Mouse (Mus musculus): ENCODE measurements around the gene Cbln1. TPM values are rescaled to one million over a fixed set of nuclear protein-coding genes. Genes with fewer than 3 reads are reported as not detected.

Gene Cbln1
- polyA plus RNA-seq, 1 experiment from 2014 or later: not detected

- H3K36me3 ChIP-seq: no peaks in the 10 kb centered on the region
- H3K4me3 ChIP-seq (replicated peaks): no peak overlapping the region
- no peak overlapping the region for H3K4me2 ChIP-seq
- no peak overlapping the region for H3K9ac ChIP-seq
- peaks cover 41% of the 10 kb centered on the region for H3K27me3 ChIP-seq
- no peak overlapping the region for H3K27ac ChIP-seq
- no peak for ATAC-seq (replicated peaks; ENCODE audit: low FRiP score)
- H3K9me3 ChIP-seq (replicated peaks): no peaks in the 10 kb centered on the region
- H3K4me1 ChIP-seq: no peaks in the 10 kb centered on the region
- WGBS: 74% methylated on average over 1 of the region's 1 CpGs
Observed at GRCm38 (mm10) chr8:87481396-87481795, 9.0 kb upstream of the Cbln1 start.

- WGBS: 67% methylated on average over 3 of the region's 3 CpGs
- Histone ChIP-seq H3K27ac (no peak overlapping the region), H3K4me3 (replicated peaks) (no peak overlapping the region), H3K4me2 (no peak overlapping the region), H3K36me3 (no peaks in the 10 kb centered on the region), H3K27me3 (peaks cover 69% of the 10 kb centered on the region), H3K9ac (no peak overlapping the region), H3K4me1 (peaks cover 4% of the 10 kb centered on the region), H3K9me3 (replicated peaks) (no peaks in the 10 kb centered on the region)
- ATAC-seq (replicated peaks; ENCODE audit: low FRiP score): no peak
Observed at GRCm38 (mm10) chr8:87478221-87478620, 5.8 kb upstream of the Cbln1 start.

- peaks cover 78% of the 10 kb centered on the region for H3K27me3 ChIP-seq
- H3K4me2 ChIP-seq: no peak overlapping the region
- no peak overlapping the region for H3K9ac ChIP-seq
- no peak overlapping the region for H3K4me3 ChIP-seq (replicated peaks)
- peaks cover 13% of the 10 kb centered on the region for H3K4me1 ChIP-seq
- no peak overlapping the region for H3K27ac ChIP-seq
- no peaks in the 10 kb centered on the region for H3K36me3 ChIP-seq
- WGBS: 57% methylated on average over 3 of the region's 3 CpGs
- no peak for ATAC-seq (replicated peaks; ENCODE audit: low FRiP score)
- H3K9me3 ChIP-seq (replicated peaks): no peaks in the 10 kb centered on the region
Observed at GRCm38 (mm10) chr8:87477102-87477645, 4.8 kb upstream of the Cbln1 start.

GRCm38 (mm10) chr8:87475551-87475950, 3.1 kb upstream of the Cbln1 start:
- WGBS: 55% methylated on average over 3 of the region's 3 CpGs
- H3K27ac ChIP-seq: no peak overlapping the region
- peaks cover 85% of the 10 kb centered on the region for H3K27me3 ChIP-seq

GRCm38 (mm10) chr8:87474379-87474778, 2.0 kb upstream of the Cbln1 start:
- no peak overlapping the region for H3K4me3 ChIP-seq (replicated peaks)
- WGBS: 64% methylated on average over 8 of the region's 8 CpGs
- ATAC-seq (replicated peaks; ENCODE audit: low FRiP score): no peak
- peaks cover 38% of the 10 kb centered on the region for H3K4me1 ChIP-seq
- no peak overlapping the region for H3K27ac ChIP-seq
- peaks cover 85% of the 10 kb centered on the region for H3K27me3 ChIP-seq
- no peaks in the 10 kb centered on the region for H3K9me3 ChIP-seq (replicated peaks)
- no peak overlapping the region for H3K9ac ChIP-seq
- H3K4me2 ChIP-seq: no peak overlapping the region
- H3K36me3 ChIP-seq: no peaks in the 10 kb centered on the region

More at GRCm38 (mm10) chr8:87475551-87475950, 3.1 kb upstream of the Cbln1 start:
- no peaks in the 10 kb centered on the region for H3K36me3 ChIP-seq
- H3K9ac ChIP-seq: no peak overlapping the region
- ATAC-seq (replicated peaks; ENCODE audit: low FRiP score): no peak
- no peaks in the 10 kb centered on the region for H3K9me3 ChIP-seq (replicated peaks)
- H3K4me3 ChIP-seq (replicated peaks): no peak overlapping the region
- no peak overlapping the region for H3K4me2 ChIP-seq
- H3K4me1 ChIP-seq: peaks cover 26% of the 10 kb centered on the region

GRCm38 (mm10) chr8:87473940-87474339, 1.5 kb upstream of the Cbln1 start:
- Histone ChIP-seq H3K27me3 (peaks cover 89% of the 10 kb centered on the region), H3K27ac (no peak overlapping the region), H3K4me1 (peaks cover 43% of the 10 kb centered on the region), H3K36me3 (no peaks in the 10 kb centered on the region), H3K9me3 (replicated peaks) (no peaks in the 10 kb centered on the region), H3K4me3 (replicated peaks) (0 out of 2 replicates have a peak overlapping the region, but pooled peaks have one; percentile 55), H3K4me2 (0 out of 2 replicates have a peak overlapping the region, but pooled peaks have one; percentile 95), H3K9ac (no peak overlapping the region)
- 24% methylated on average over 2 of the region's 2 CpGs for WGBS
- ATAC-seq (replicated peaks; ENCODE audit: low FRiP score): no peak

- Histone ChIP-seq H3K9me3 (replicated peaks) (no peaks in the 10 kb centered on the region), H3K27ac (no peak overlapping the region), H3K27me3 (peaks cover 90% of the 10 kb centered on the region), H3K4me2 (peak overlapping the region; percentile 95), H3K9ac (no peak overlapping the region), H3K4me3 (replicated peaks) (peak overlapping the region; percentile 55), H3K4me1 (peaks cover 49% of the 10 kb centered on the region), H3K36me3 (no peaks in the 10 kb centered on the region)
- WGBS: under 1% methylated on average over 30 of the region's 30 CpGs
- no peak for ATAC-seq (replicated peaks; ENCODE audit: low FRiP score)
Observed at GRCm38 (mm10) chr8:87473314-87473713, 905 bp upstream of the Cbln1 start.

- ATAC-seq (replicated peaks; ENCODE audit: low FRiP score): peak; percentile 43
- peak overlapping the region; percentile 95 for H3K4me2 ChIP-seq
- WGBS: under 1% methylated on average over 28 of the region's 36 CpGs
- peaks cover 50% of the 10 kb centered on the region for H3K4me1 ChIP-seq
- no peak overlapping the region for H3K27ac ChIP-seq
- H3K4me3 ChIP-seq (replicated peaks): peak overlapping the region; percentile 55
- no peaks in the 10 kb centered on the region for H3K36me3 ChIP-seq
- no peaks in the 10 kb centered on the region for H3K9me3 ChIP-seq (replicated peaks)
- peaks cover 95% of the 10 kb centered on the region for H3K27me3 ChIP-seq
- H3K9ac ChIP-seq: no peak overlapping the region; the same call in 1 of the 2 replicates
Observed at GRCm38 (mm10) chr8:87471603-87472270, 672 bp downstream of the Cbln1 start.

DNA sequence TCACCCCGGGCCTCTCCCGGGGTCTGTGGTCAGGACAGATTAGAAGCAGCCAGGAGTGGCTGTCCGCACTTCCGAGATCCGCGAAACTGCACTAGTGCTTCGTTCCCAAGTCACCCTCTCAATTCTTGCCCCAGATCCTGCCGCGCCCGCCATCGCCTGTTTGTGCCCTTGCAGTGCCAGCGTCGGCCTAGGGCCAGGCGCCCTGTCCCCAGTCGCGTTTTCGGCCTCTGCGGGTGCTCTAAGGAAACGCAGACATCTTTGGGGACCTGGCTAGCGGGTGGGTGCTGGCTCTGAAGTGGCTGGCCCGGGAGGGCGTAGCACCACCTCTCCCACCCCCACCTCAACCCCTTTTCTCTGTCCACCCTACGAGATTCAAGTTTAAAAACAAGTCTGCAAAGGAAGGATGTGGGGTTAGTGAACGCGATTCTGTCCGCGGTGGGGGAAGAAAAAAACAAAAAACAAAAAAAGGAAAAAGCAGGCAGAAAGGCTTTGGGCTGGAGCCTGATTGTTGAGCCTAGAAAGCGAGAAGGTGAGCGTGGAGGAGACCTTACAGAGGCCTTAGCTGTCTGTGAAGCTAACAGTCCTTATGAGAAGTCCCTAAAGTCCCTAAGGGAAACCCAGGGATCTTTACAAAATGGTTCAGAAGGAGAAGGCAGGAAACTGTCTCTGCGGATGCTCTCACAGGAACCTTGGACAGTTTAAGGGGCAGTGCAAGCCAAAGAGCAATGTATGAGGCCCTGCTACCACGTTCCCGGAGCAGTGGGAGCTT, 1.4 kb downstream of the Cbln1 start:
- no peak for ATAC-seq (replicated peaks; ENCODE audit: low FRiP score)
- Histone ChIP-seq H3K36me3 (no peaks in the 10 kb centered on the region), H3K4me1 (peaks cover 50% of the 10 kb centered on the region), H3K27ac (no peak overlapping the region), H3K9me3 (replicated peaks) (no peaks in the 10 kb centered on the region), H3K27me3 (peaks cover 97% of the 10 kb centered on the region), H3K4me3 (replicated peaks) (peak overlapping the region; percentile 55), H3K4me2 (peak overlapping the region; percentile 54), H3K9ac (no peak overlapping the region)
- 3% methylated on average over 32 of the region's 32 CpGs for WGBS

GRCm38 (mm10) chr8:87469931-87470833, 2.2 kb downstream of the Cbln1 start:
- Histone ChIP-seq H3K9ac (no peak overlapping the region), H3K27ac (no peak overlapping the region), H3K9me3 (replicated peaks) (no peaks in the 10 kb centered on the region), H3K4me2 (peak overlapping the region; percentile 54), H3K27me3 (peaks cover 97% of the 10 kb centered on the region), H3K4me3 (replicated peaks) (peak overlapping the region; percentile 55), H3K36me3 (no peaks in the 10 kb centered on the region), H3K4me1 (peaks cover 50% of the 10 kb centered on the region)
- under 1% methylated on average over 59 of the region's 59 CpGs for WGBS
- no peak for ATAC-seq (replicated peaks; ENCODE audit: low FRiP score)

- no peak overlapping the region for H3K9ac ChIP-seq
- no peaks in the 10 kb centered on the region for H3K9me3 ChIP-seq (replicated peaks)
- H3K27ac ChIP-seq: no peak overlapping the region
- H3K4me3 ChIP-seq (replicated peaks): peak overlapping the region; percentile 11; the same call in 1 of the 2 replicates
- ATAC-seq (replicated peaks; ENCODE audit: low FRiP score): no peak
- H3K4me1 ChIP-seq: peaks cover 50% of the 10 kb centered on the region
- H3K4me2 ChIP-seq: peak overlapping the region; percentile 54
- WGBS: 3% methylated on average over 45 of the region's 45 CpGs
- peaks cover 98% of the 10 kb centered on the region for H3K27me3 ChIP-seq
- no peaks in the 10 kb centered on the region for H3K36me3 ChIP-seq
Observed at GRCm38 (mm10) chr8:87468958-87469815, 3.2 kb downstream of the Cbln1 start.

All from kidney, embryonic 15.5 days (tissue).